Mouse (Mus musculus) liver, embryonic 12.5 days (tissue): Measurements from ENCODE around the gene Csnk1g2. TPM values are rescaled to one million over a fixed set of nuclear protein-coding genes. Genes with fewer than 3 reads are reported as not detected.

Experiments used
- ATAC-seq: fragments of 200-750 bp; cut with Nextera tagmentation; 2 replicates; pipeline ENCODE4 v1.8.0; 2017; ENCODE audit warnings: moderate number of reproducible peaks, mild to moderate bottlenecking, moderate library complexity
- H3K27ac ChIP-seq: fragments of 300-500 bp; sonication (generic); 2 replicates; pipeline ENCODE4 v1.5.1; 2016; ENCODE audit warnings: mild to moderate bottlenecking
- H3K27me3 ChIP-seq: fragments of 300-500 bp; sonication (generic); replicated peaks from 2 replicates; pipeline ENCODE4 v1.6.1; 2016; ENCODE audit warnings: mild to moderate bottlenecking, moderate library complexity
- H3K36me3 ChIP-seq: fragments of 300-500 bp; sonication (generic); 2 replicates; pipeline ENCODE4 v1.6.1; 2016; ENCODE audit warnings: mild to moderate bottlenecking, moderate library complexity
- H3K4me1 ChIP-seq: fragments of 300-500 bp; sonication (generic); 2 replicates; pipeline ENCODE4 v1.6.1; 2016
- H3K4me2 ChIP-seq: fragments of 300-500 bp; sonication (generic); 2 replicates; pipeline ENCODE4 v1.6.1; 2016; ENCODE audit warnings: mild to moderate bottlenecking, moderate library complexity
- H3K4me3 ChIP-seq: fragments of 300-500 bp; sonication (generic); 2 replicates; pipeline ENCODE4 v1.5.1; 2016; ENCODE audit warnings: mild to moderate bottlenecking, moderate library complexity
- H3K9ac ChIP-seq: fragments of 300-500 bp; sonication (generic); 2 replicates; pipeline ENCODE4 v1.6.1; 2016; ENCODE audit warnings: mild to moderate bottlenecking, moderate library complexity
- H3K9me3 ChIP-seq: fragments of 300-500 bp; sonication (generic); replicated peaks from 2 replicates; pipeline ENCODE4 v1.6.1; 2016; ENCODE audit warnings: mild to moderate bottlenecking, moderate library complexity
- WGBS: fragments of 180-500 bp; shearing (Covaris S2); methylation state at CpG from one replicate; pipeline ENCODE4 v1.1.7; 2016; ENCODE audit not compliant: insufficient replicate concordance; 5-methylcytosine and 5-hydroxymethylcytosine counted together
- polyA plus RNA-seq: library from polyadenylated mRNA; unstranded; fragments of >200 nt; fragmentation: Nextera tagmentation; extraction: Ambion mirVana; gene quantifications from 2 replicates; pipeline ENCODE4 v1.2.1, GENCODE M21; 2016

Gene Csnk1g2
- polyA plus RNA-seq, 1 experiment from 2014 or later: 106 TPM

- Histone ChIP-seq H3K4me3 (no peak overlapping the region), H3K36me3 (peaks cover 80% of the 10 kb centered on the region), H3K27me3 (no peaks in the 10 kb centered on the region), H3K4me2 (no peak overlapping the region), H3K27ac (peak overlapping the region; percentile 24; the same call in 1 of the 2 replicates), H3K9ac (no peak overlapping the region; the same call in 1 of the 2 replicates), H3K4me1 (peaks cover 63% of the 10 kb centered on the region), H3K9me3 (no peaks in the 10 kb centered on the region)
- no peak for ATAC-seq
- 82% methylated on average over 4 of the region's 4 CpGs for WGBS
Observed at GRCm38 (mm10) chr10:80671251-80671650, 48.6 kb downstream of the Csnk1g2 start.

- H3K4me1 ChIP-seq: peaks cover 60% of the 10 kb centered on the region
- H3K36me3 ChIP-seq: peaks cover 71% of the 10 kb centered on the region
- no peak overlapping the region for H3K27ac ChIP-seq
- peak overlapping the region; percentile 98; the same call in 1 of the 2 replicates for H3K9ac ChIP-seq
- no peak for ATAC-seq
- H3K27me3 ChIP-seq: no peaks in the 10 kb centered on the region
- H3K4me2 ChIP-seq: 0 out of 2 replicates have a peak overlapping the region, but pooled peaks have one; percentile 92
- H3K4me3 ChIP-seq: no peak overlapping the region
- H3K9me3 ChIP-seq: no peaks in the 10 kb centered on the region
- WGBS: 79% methylated on average over 11 of the region's 11 CpGs
Observed at GRCm38 (mm10) chr10:80671936-80672690, 49.5 kb downstream of the Csnk1g2 start.

DNA sequence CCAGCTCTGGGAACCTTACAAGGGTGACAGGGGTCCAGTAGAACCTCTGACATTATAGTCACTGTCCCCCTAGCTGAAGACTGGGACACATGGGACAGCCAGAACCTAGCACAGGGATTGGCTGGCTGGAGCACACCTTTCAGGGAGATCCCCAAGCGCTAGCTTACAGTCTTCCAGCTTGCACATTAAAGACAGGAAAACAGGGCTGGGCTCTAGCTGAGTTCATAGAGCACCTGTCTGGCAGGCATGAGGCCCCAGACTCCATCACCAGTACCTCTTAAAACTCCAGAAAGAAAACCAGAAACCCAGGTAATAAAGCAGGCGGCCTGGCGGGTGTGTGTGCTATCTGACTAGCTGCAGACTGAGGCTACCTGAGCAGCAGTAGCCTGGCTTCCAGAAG, 51.1 kb downstream of the Csnk1g2 start:
- H3K4me2 ChIP-seq: peak overlapping the region; percentile 92
- H3K4me1 ChIP-seq: peaks cover 74% of the 10 kb centered on the region
- WGBS: 75% methylated on average over 3 of the region's 3 CpGs
- no peak for ATAC-seq
- H3K27ac ChIP-seq: peak overlapping the region; percentile 57
- H3K27me3 ChIP-seq: no peaks in the 10 kb centered on the region
- no peaks in the 10 kb centered on the region for H3K9me3 ChIP-seq
- peaks cover 56% of the 10 kb centered on the region for H3K36me3 ChIP-seq
- peak overlapping the region; percentile 98 for H3K9ac ChIP-seq
- peak overlapping the region; percentile 91 for H3K4me3 ChIP-seq

DNA sequence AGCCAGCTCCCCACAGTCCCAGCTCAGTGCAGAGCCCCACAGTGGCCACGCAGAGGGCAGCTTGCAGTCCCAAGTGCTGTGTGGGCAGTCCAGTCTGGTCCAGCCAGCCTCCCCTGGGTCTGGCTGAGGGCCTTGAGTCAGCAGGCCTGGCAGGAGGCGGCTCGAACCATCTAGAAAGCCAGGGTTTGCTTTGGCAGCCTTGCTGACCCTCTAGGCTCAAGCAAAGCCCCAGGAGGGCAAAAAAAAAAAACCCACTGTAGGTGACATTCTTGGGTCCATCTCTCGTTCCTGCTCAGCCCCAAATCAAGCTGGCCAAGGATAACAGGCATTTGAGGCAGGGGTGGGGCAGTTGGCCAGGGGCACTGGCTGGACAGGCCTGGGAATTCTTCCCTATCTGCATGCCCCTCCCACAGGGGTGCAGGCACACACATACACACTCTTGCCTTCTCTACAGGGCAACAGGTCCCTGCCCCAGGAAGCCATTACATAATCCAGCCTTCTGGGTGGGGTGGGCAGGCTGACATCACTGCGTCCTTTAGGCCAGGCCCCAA, 51.6 kb downstream of the Csnk1g2 start:
- WGBS: 60% methylated on average over 5 of the region's 5 CpGs
- Histone ChIP-seq H3K9ac (peak overlapping the region; percentile 98), H3K9me3 (no peaks in the 10 kb centered on the region), H3K4me3 (peak overlapping the region; percentile 91), H3K4me1 (peaks cover 79% of the 10 kb centered on the region), H3K4me2 (peak overlapping the region; percentile 92), H3K27ac (peak overlapping the region; percentile 100), H3K36me3 (peaks cover 50% of the 10 kb centered on the region), H3K27me3 (no peaks in the 10 kb centered on the region)
- ATAC-seq: no peak

DNA sequence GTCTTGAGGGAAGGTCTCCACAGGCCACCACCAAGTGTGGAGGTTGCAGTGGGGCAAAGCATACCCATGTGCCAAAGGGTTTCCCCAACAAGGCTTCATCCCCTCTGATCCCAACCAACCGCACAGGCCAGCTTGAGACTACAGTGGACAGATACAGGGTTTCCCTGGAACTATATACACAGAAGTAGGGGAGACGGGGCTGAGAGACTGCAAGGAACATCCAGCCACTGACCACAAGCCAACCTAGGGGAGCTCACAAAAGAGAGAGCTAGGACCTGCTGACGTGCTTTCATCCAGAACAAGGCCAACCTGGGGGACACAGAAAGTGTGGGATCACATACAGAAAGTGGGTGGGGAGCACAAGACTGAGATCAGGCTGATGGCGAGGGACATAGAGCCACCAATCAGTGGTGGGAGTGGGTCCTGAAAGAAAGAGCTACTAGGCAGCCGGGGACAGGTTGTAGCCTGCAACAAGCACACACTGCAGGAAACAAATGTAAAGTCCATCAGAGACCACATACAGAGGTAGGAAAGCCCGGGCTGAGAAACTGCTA, 52.3 kb downstream of the Csnk1g2 start:
- Histone ChIP-seq H3K4me3 (peak overlapping the region; percentile 91), H3K36me3 (peaks cover 43% of the 10 kb centered on the region), H3K9ac (peak overlapping the region; percentile 98), H3K4me2 (peak overlapping the region; percentile 92), H3K27ac (peak overlapping the region; percentile 100), H3K9me3 (no peaks in the 10 kb centered on the region), H3K4me1 (peaks cover 83% of the 10 kb centered on the region), H3K27me3 (no peaks in the 10 kb centered on the region)
- 14% methylated on average over 6 of the region's 6 CpGs for WGBS
- no peak for ATAC-seq

GRCm38 (mm10) chr10:80675405-80676197, 53.0 kb downstream of the Csnk1g2 start:
- Histone ChIP-seq H3K27me3 (no peaks in the 10 kb centered on the region), H3K27ac (peak overlapping the region; percentile 100), H3K4me3 (peak overlapping the region; percentile 91), H3K36me3 (peaks cover 37% of the 10 kb centered on the region), H3K9me3 (no peaks in the 10 kb centered on the region), H3K4me1 (peaks cover 84% of the 10 kb centered on the region), H3K4me2 (peak overlapping the region; percentile 92), H3K9ac (peak overlapping the region; percentile 98)
- no peak for ATAC-seq
- under 1% methylated on average over 31 of the region's 54 CpGs for WGBS

DNA sequence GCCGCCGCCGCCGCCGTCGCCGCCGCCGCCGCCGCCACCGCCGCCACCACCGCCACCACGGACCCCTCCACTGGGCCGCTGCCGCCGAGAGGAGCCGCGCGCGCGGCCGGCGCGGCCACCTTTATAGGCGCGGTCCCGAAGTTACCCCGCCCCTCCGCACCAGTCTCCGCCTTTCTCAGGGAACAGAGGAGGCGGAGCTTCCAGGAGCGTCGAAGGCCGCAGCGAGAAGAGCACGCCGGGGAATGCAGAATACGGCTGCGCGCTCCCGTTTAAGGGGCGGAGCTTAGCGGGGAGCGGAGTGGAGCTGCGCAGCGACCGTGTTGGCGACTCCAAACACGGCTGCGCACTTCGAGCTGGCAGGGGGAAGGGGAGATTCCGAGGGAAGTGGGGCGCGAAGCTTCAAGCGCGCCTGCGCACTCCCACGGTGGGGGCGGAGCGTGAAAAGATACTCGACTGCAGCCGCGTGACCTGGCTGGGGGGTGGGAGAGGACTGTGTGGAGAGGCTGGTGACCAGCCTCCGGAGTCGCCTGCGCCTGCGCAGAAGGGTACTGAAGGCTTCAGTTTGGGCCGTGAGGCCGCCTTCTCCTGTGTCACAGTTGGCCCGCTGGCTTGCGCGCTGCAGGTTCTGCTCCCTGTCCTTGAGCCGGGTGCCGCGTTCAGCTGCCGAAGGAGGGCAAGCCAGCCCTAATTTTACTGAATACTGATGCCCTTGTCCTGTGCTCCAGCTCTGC, 53.7 kb downstream of the Csnk1g2 start:
- Histone ChIP-seq H3K4me3 (peak overlapping the region; percentile 91), H3K4me2 (peak overlapping the region; percentile 92), H3K27me3 (no peaks in the 10 kb centered on the region), H3K36me3 (peaks cover 29% of the 10 kb centered on the region), H3K27ac (peak overlapping the region; percentile 100), H3K9ac (peak overlapping the region; percentile 98), H3K9me3 (no peaks in the 10 kb centered on the region), H3K4me1 (peaks cover 81% of the 10 kb centered on the region)
- ATAC-seq: peak; percentile 85
- WGBS: under 1% methylated on average over 49 of the region's 78 CpGs

- H3K4me3 ChIP-seq: peak overlapping the region; percentile 91
- H3K27ac ChIP-seq: peak overlapping the region; percentile 100
- H3K9me3 ChIP-seq: no peaks in the 10 kb centered on the region
- H3K9ac ChIP-seq: peak overlapping the region; percentile 90
- H3K4me1 ChIP-seq: peaks cover 72% of the 10 kb centered on the region
- H3K27me3 ChIP-seq: no peaks in the 10 kb centered on the region
- peaks cover 20% of the 10 kb centered on the region for H3K36me3 ChIP-seq
- 7% methylated on average over 9 of the region's 9 CpGs for WGBS
- ATAC-seq: no peak
- H3K4me2 ChIP-seq: peak overlapping the region; percentile 92
Observed at GRCm38 (mm10) chr10:80677128-80677875, 54.7 kb downstream of the Csnk1g2 start.

DNA sequence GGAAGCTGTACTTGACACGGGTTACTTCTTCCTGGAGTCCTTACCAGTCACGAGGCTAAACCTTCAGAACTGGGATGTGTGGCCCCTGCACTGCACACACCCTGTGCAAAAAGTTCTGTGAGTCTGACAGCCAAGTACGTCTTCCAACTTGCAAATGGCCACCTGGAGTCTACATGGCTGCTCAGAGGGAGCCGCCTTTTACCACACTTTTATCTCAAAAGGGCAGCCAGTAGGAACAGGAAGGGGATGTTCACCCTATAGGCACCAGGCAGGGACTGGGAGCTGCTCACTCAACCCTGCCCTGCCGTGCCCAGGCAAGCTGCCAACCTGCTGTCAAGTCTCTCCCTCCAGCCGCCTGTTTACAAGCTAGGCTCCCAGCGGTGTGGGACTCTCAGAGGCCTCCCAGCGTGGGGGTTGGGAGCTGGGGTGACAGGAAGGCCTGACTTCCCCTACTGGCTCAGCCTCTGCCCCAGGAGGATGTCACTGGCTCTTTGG, 55.4 kb downstream of the Csnk1g2 start, which contains the start of gene Mknk2:
Gene Mknk2, minus strand, starts transcription at position 171 of the 495 bp plus-strand sequence.
- ATAC-seq: peak; percentile 62
- H3K27ac ChIP-seq: peak within 1 kb of the TSS; percentile 100
- peak within 1 kb of the TSS; percentile 91 for H3K4me3 ChIP-seq
- H3K9ac ChIP-seq: peak within 1 kb of the TSS; percentile 90
- H3K9me3 ChIP-seq: no peaks in the 10 kb centered on the region
- H3K4me1 ChIP-seq: peaks cover 65% of the 10 kb centered on the region
- WGBS: 1% methylated on average over 8 of the region's 8 CpGs
- peak within 1 kb of the TSS; percentile 92 for H3K4me2 ChIP-seq
- H3K27me3 ChIP-seq: no peaks in the 10 kb centered on the region
- H3K36me3 ChIP-seq: peaks cover 16% of the 10 kb centered on the region

DNA sequence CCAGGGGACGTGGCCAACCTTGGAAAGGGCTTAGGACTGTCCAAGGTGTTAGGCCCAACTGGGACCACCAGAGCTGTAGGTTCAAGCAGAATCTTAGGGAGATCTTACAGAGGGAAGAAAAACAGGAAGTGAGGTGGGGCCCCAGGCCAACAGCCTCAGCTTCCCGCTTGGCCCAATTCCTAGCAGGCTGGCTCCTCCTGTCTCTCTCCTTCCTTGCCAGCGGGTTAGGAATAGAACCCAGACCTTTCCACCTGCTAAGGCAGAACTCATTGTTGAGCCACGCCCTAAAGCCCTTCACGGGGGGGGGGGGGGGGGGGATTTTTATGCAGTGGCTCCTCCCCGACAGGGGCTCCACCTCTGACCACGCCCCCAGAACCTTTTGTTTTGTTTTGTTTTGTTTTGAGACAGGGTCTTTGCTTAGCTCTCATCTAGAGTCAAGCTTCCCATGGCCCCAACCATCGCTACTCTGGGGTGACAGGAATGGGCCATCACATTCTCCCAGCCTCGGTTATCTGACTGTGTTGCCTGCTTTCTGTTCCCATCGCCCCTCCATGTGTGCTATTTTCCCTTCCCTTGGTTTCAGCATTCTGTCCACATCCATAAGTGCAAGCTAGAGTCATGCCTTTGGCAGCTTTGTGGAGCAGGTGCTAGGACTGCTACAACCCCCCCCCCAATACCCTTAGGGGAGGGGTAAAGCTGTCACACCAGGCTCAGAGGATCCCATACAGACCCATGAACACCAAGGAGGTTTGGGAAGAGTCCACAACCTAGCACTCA, 56.2 kb downstream of the Csnk1g2 start:
- Histone ChIP-seq H3K4me1 (peaks cover 63% of the 10 kb centered on the region), H3K9me3 (no peaks in the 10 kb centered on the region), H3K9ac (peak overlapping the region; percentile 90), H3K4me3 (peak overlapping the region; percentile 91), H3K27ac (peak overlapping the region; percentile 100), H3K27me3 (no peaks in the 10 kb centered on the region), H3K36me3 (peaks cover 16% of the 10 kb centered on the region), H3K4me2 (peak overlapping the region; percentile 92)
- ATAC-seq: no peak
- 16% methylated on average over 10 of the region's 10 CpGs for WGBS
